Mouse (Mus musculus): ENCODE data around the gene Klhl42. TPM values are rescaled to one million over a fixed set of nuclear protein-coding genes. Genes with fewer than 3 reads are reported as not detected.

Gene Klhl42
- polyA plus RNA-seq, 1 experiment from 2014 or later: 8.6 TPM

GRCm38 (mm10) chr6:147096934-147097333 is 5.8 kb downstream of the Klhl42 start:
- H3K9me3 ChIP-seq (ENCODE audit: control insufficient read depth, low read length): no peaks in the 10 kb centered on the region
- no peak overlapping the region for H3K4me2 ChIP-seq
- DNase-seq (ENCODE audit: low spot score, missing footprints): no peak
- no peaks in the 10 kb centered on the region for H3K36me3 ChIP-seq (ENCODE audit: control insufficient read depth, insufficient read depth, low read length)
- no peak overlapping the region for H3K27ac ChIP-seq (ENCODE audit: low read depth, low read length)
- WGBS: 82% methylated on average over 3 of the region's 3 CpGs
- H3K27me3 ChIP-seq (ENCODE audit: control insufficient read depth, insufficient read depth, low read length): no peaks in the 10 kb centered on the region
- ATAC-seq (ENCODE audit: low FRiP score): no peak
- H3K4me3 ChIP-seq (ENCODE audit: low read depth, low read length): no peak overlapping the region
- H3K4me1 ChIP-seq (ENCODE audit: control insufficient read depth, insufficient read depth, low read length): peaks cover 8% of the 10 kb centered on the region
- H3K9ac ChIP-seq (ENCODE audit: low read length): no peak overlapping the region

GRCm38 (mm10) chr6:147097346-147097929 is 6.3 kb downstream of the Klhl42 start:
- WGBS: 49% methylated on average over 8 of the region's 8 CpGs
- no peak overlapping the region for H3K9ac ChIP-seq (ENCODE audit: low read length)
- ATAC-seq (ENCODE audit: low FRiP score) (no peak), DNase-seq (ENCODE audit: low spot score, missing footprints) (no peak)
- no peaks in the 10 kb centered on the region for H3K9me3 ChIP-seq (ENCODE audit: control insufficient read depth, low read length)
- H3K27me3 ChIP-seq (ENCODE audit: control insufficient read depth, insufficient read depth, low read length): no peaks in the 10 kb centered on the region
- H3K4me3 ChIP-seq (ENCODE audit: low read depth, low read length): no peak overlapping the region
- H3K36me3 ChIP-seq (ENCODE audit: control insufficient read depth, insufficient read depth, low read length): no peaks in the 10 kb centered on the region
- H3K27ac ChIP-seq (ENCODE audit: low read depth, low read length): no peak overlapping the region
- H3K4me2 ChIP-seq: no peak overlapping the region
- H3K4me1 ChIP-seq (ENCODE audit: control insufficient read depth, insufficient read depth, low read length): peaks cover 3% of the 10 kb centered on the region

GRCm38 (mm10) chr6:147099458-147100277 is 8.5 kb downstream of the Klhl42 start:
- Histone ChIP-seq H3K36me3 (ENCODE audit: control insufficient read depth, insufficient read depth, low read length) (no peaks in the 10 kb centered on the region), H3K4me3 (ENCODE audit: low read depth, low read length) (no peak overlapping the region), H3K4me2 (no peak overlapping the region), H3K27ac (ENCODE audit: low read depth, low read length) (no peak overlapping the region), H3K4me1 (ENCODE audit: control insufficient read depth, insufficient read depth, low read length) (no peaks in the 10 kb centered on the region), H3K9me3 (ENCODE audit: control insufficient read depth, low read length) (no peaks in the 10 kb centered on the region), H3K9ac (ENCODE audit: low read length) (no peak overlapping the region), H3K27me3 (ENCODE audit: control insufficient read depth, insufficient read depth, low read length) (no peaks in the 10 kb centered on the region)
- 81% methylated on average over 19 of the region's 19 CpGs for WGBS
- no peak for ATAC-seq (ENCODE audit: low FRiP score)
- DNase-seq (ENCODE audit: low spot score, missing footprints): no peak

- no peak overlapping the region for H3K4me3 ChIP-seq (ENCODE audit: low read depth, low read length)
- H3K27ac ChIP-seq (ENCODE audit: low read depth, low read length): no peak overlapping the region
- no peaks in the 10 kb centered on the region for H3K9me3 ChIP-seq (ENCODE audit: control insufficient read depth, low read length)
- H3K4me1 ChIP-seq (ENCODE audit: control insufficient read depth, insufficient read depth, low read length): no peaks in the 10 kb centered on the region
- H3K9ac ChIP-seq (ENCODE audit: low read length): no peak overlapping the region
- ATAC-seq (ENCODE audit: low FRiP score): no peak
- H3K27me3 ChIP-seq (ENCODE audit: control insufficient read depth, insufficient read depth, low read length): no peaks in the 10 kb centered on the region
- no peak overlapping the region for H3K4me2 ChIP-seq
- no peaks in the 10 kb centered on the region; the same call in none of the 2 replicates for H3K36me3 ChIP-seq (ENCODE audit: control insufficient read depth, insufficient read depth, low read length)
- 81% methylated on average over 3 of the region's 3 CpGs for WGBS
- DNase-seq (ENCODE audit: low spot score, missing footprints): no peak
Observed at GRCm38 (mm10) chr6:147102293-147102692, 11.1 kb downstream of the Klhl42 start.

GRCm38 (mm10) chr6:147105529-147105928 is 14.3 kb downstream of the Klhl42 start:
- H3K9me3 ChIP-seq (ENCODE audit: control insufficient read depth, low read length): no peaks in the 10 kb centered on the region
- DNase-seq (ENCODE audit: low spot score, missing footprints): no peak
- 100% methylated on average over 1 of the region's 1 CpGs for WGBS
- no peaks in the 10 kb centered on the region for H3K27me3 ChIP-seq (ENCODE audit: control insufficient read depth, insufficient read depth, low read length)
- ATAC-seq (ENCODE audit: low FRiP score): 0 out of 2 replicates have a peak, but pooled peaks have one; percentile 16
- no peak overlapping the region for H3K4me3 ChIP-seq (ENCODE audit: low read depth, low read length)
- H3K27ac ChIP-seq (ENCODE audit: low read depth, low read length): no peak overlapping the region
- H3K9ac ChIP-seq (ENCODE audit: low read length): no peak overlapping the region
- H3K36me3 ChIP-seq (ENCODE audit: control insufficient read depth, insufficient read depth, low read length): peaks cover 4% of the 10 kb centered on the region
- H3K4me1 ChIP-seq (ENCODE audit: control insufficient read depth, insufficient read depth, low read length): no peaks in the 10 kb centered on the region
- no peak overlapping the region for H3K4me2 ChIP-seq

- Histone ChIP-seq H3K4me1 (ENCODE audit: control insufficient read depth, insufficient read depth, low read length) (no peaks in the 10 kb centered on the region), H3K36me3 (ENCODE audit: control insufficient read depth, insufficient read depth, low read length) (peaks cover 4% of the 10 kb centered on the region), H3K4me3 (ENCODE audit: low read depth, low read length) (no peak overlapping the region), H3K9ac (ENCODE audit: low read length) (no peak overlapping the region), H3K27me3 (ENCODE audit: control insufficient read depth, insufficient read depth, low read length) (no peaks in the 10 kb centered on the region), H3K9me3 (ENCODE audit: control insufficient read depth, low read length) (no peaks in the 10 kb centered on the region), H3K27ac (ENCODE audit: low read depth, low read length) (no peak overlapping the region), H3K4me2 (no peak overlapping the region)
- WGBS: 89% methylated on average over 6 of the region's 6 CpGs
- no peak for ATAC-seq (ENCODE audit: low FRiP score)
- DNase-seq (ENCODE audit: low spot score, missing footprints): no peak
Observed at GRCm38 (mm10) chr6:147106716-147107115, 15.5 kb downstream of the Klhl42 start.

- DNase-seq (ENCODE audit: low spot score, missing footprints) (no peak), ATAC-seq (ENCODE audit: low FRiP score) (no peak)
- H3K4me1 ChIP-seq (ENCODE audit: control insufficient read depth, insufficient read depth, low read length): no peaks in the 10 kb centered on the region
- H3K9me3 ChIP-seq (ENCODE audit: control insufficient read depth, low read length): no peaks in the 10 kb centered on the region
- H3K4me2 ChIP-seq: no peak overlapping the region
- H3K9ac ChIP-seq (ENCODE audit: low read length): no peak overlapping the region
- 86% methylated on average over 7 of the region's 7 CpGs for WGBS
- no peak overlapping the region for H3K4me3 ChIP-seq (ENCODE audit: low read depth, low read length)
- H3K36me3 ChIP-seq (ENCODE audit: control insufficient read depth, insufficient read depth, low read length): peaks cover 4% of the 10 kb centered on the region
- no peaks in the 10 kb centered on the region for H3K27me3 ChIP-seq (ENCODE audit: control insufficient read depth, insufficient read depth, low read length)
- no peak overlapping the region for H3K27ac ChIP-seq (ENCODE audit: low read depth, low read length)
Observed at GRCm38 (mm10) chr6:147109283-147109682, 18.1 kb downstream of the Klhl42 start.

- Histone ChIP-seq H3K9ac (ENCODE audit: low read length) (no peak overlapping the region), H3K27ac (ENCODE audit: low read depth, low read length) (no peak overlapping the region), H3K27me3 (ENCODE audit: control insufficient read depth, insufficient read depth, low read length) (no peaks in the 10 kb centered on the region), H3K4me1 (ENCODE audit: control insufficient read depth, insufficient read depth, low read length) (no peaks in the 10 kb centered on the region), H3K4me2 (no peak overlapping the region), H3K4me3 (ENCODE audit: low read depth, low read length) (no peak overlapping the region), H3K9me3 (ENCODE audit: control insufficient read depth, low read length) (no peaks in the 10 kb centered on the region), H3K36me3 (ENCODE audit: control insufficient read depth, insufficient read depth, low read length) (no peaks in the 10 kb centered on the region)
- WGBS: 9% methylated on average over 10 of the region's 10 CpGs
- DNase-seq (ENCODE audit: low spot score, missing footprints) (peak; percentile 99), ATAC-seq (ENCODE audit: low FRiP score) (peak; percentile 68)
Observed at GRCm38 (mm10) chr6:147116579-147116978, 25.4 kb downstream of the Klhl42 start.

GRCm38 (mm10) chr6:147117764-147118163 is 26.6 kb downstream of the Klhl42 start:
- 94% methylated on average over 7 of the region's 7 CpGs for WGBS
- DNase-seq (ENCODE audit: low spot score, missing footprints) (peak; percentile 51), ATAC-seq (ENCODE audit: low FRiP score) (no peak)
- Histone ChIP-seq H3K9ac (ENCODE audit: low read length) (no peak overlapping the region), H3K4me3 (ENCODE audit: low read depth, low read length) (no peak overlapping the region), H3K27ac (ENCODE audit: low read depth, low read length) (no peak overlapping the region), H3K27me3 (ENCODE audit: control insufficient read depth, insufficient read depth, low read length) (no peaks in the 10 kb centered on the region), H3K36me3 (ENCODE audit: control insufficient read depth, insufficient read depth, low read length) (no peaks in the 10 kb centered on the region), H3K4me2 (no peak overlapping the region), H3K9me3 (ENCODE audit: control insufficient read depth, low read length) (no peaks in the 10 kb centered on the region), H3K4me1 (ENCODE audit: control insufficient read depth, insufficient read depth, low read length) (no peaks in the 10 kb centered on the region)
